Comparison of ENCODE assay signal across 23 mouse cellular contexts in the genomic region with DNA sequence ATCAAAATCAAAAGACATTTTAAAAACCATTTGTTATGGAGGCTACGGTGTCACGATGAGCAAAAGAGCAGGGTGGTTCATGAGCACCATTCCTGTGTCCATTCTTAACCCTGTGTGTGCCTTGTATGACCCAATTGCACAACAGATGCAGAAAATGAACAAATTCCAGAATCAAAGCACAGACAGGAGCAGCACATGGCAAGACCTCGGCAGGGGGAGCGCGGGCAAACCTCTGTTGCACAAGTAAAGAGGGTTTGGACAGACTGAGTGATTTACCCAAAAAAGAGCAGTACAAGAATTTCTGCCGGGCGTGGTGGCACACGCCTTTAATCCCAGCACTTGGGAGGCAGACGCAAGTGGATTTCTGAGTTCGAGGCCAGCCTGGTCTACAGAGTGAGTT.
"Had no signal": no experiment of that assay in that cellular context is flagged by ENCODE, and none has a peak within 500 bp of the region (broad histone marks: within the 10 kb centered on the region; RNA-seq: fewer than 3 reads in every experiment).

No protein-coding gene starts in this region.

- H3K4me2 ChIP-seq: heart, embryonic 12.5 days; hindbrain, embryonic 14.5 days; limb, embryonic 12.5 days; liver, embryonic 11.5 days; liver, embryonic 13.5 days had no signal

- H3K4me1 ChIP-seq: liver, embryonic 13.5 days had no signal

- ATAC-seq: hindbrain, embryonic 16.5 days; inflammation-experienced regulatory T-cells, adult 6 months; intestine, postnatal 0 days had no signal

- H3K27me3 ChIP-seq: heart, embryonic 12.5 days; limb, embryonic 12.5 days; liver, embryonic 13.5 days had no signal

- H3K9me3 ChIP-seq: heart, embryonic 10.5 days; limb, embryonic 10.5 days; liver, embryonic 13.5 days had no signal

- H3K4me3 ChIP-seq: gastrocnemius, adult 2 months; heart, embryonic 10.5 days; heart, embryonic 12.5 days; layer of hippocampus, adult 2 months; left cerebral cortex, adult 2 months; limb, embryonic 10.5 days; limb, embryonic 12.5 days; liver, embryonic 13.5 days had no signal

- H3K27ac ChIP-seq: gastrocnemius, adult 2 months; heart, embryonic 10.5 days; hindbrain, embryonic 14.5 days; layer of hippocampus, adult 2 months; left cerebral cortex, adult 2 months; limb, embryonic 10.5 days; limb, embryonic 12.5 days; liver, embryonic 13.5 days had no signal

- H3K9ac ChIP-seq: heart, embryonic 12.5 days; hindbrain, embryonic 14.5 days; limb, embryonic 12.5 days; liver, embryonic 13.5 days had no signal

- DNase-seq: gastrocnemius, adult 2 months; gastrocnemius, postnatal 10 days; gastrocnemius, postnatal 25 days; heart, postnatal 10 days; heart, postnatal 4 days; kidney, adult 18-20 months; kidney, adult 8-10 months; kidney, postnatal 10 days; kidney, postnatal 25 days; kidney, postnatal 4 days; liver; liver, embryonic 13.5 days had no signal

- H3K36me3 ChIP-seq: heart, embryonic 10.5 days; heart, embryonic 12.5 days; limb, embryonic 10.5 days; limb, embryonic 12.5 days; liver, embryonic 13.5 days had no signal
